Mouse (Mus musculus) monocyte, adult 5-6 weeks (primary cell): ENCODE results near the gene Farsa. TPM values are rescaled to one million over a fixed set of nuclear protein-coding genes. Genes with fewer than 3 reads are reported as not detected.

Experiments used
- ATAC-seq: fragments of 153-309, 156-312 bp; replicated peaks from 2 replicates; pipeline ENCODE4 v1.8.0; 2017; ENCODE audit warnings: mild to moderate bottlenecking; ENCODE audit not compliant: low TSS enrichment, insufficient number of reproducible peaks, severe bottlenecking, poor library complexity, low FRiP score
- total RNA-seq: library from RNA; stranded (forward); fragments of 200-1000, 200-491, 200-594 nt; gene quantifications from 3 replicates; pipeline ENCODE4 v1.2.3, GENCODE M21; 2017

Gene Farsa
- total RNA-seq, 1 experiment from 2014 or later, result 35.3 TPM

- ATAC-seq, result peak; percentile 62
These were observed 14.9 kb downstream of the Farsa start, which contains the start of gene Syce2 for GRCm38 (mm10) chr8:84871376-84872308. Gene Syce2 (plus strand): TSS chr8:84872111.

- peak; percentile 30; the same call in 1 of the 2 replicates for ATAC-seq
These were observed 15.6 kb downstream of the Farsa start for GRCm38 (mm10) chr8:84872309-84872965.

GRCm38 (mm10) chr8:84873016-84873415 lies 16.2 kb downstream of the Farsa start:
- ATAC-seq, result no peak

GRCm38 (mm10) chr8:84874339-84874738 lies 17.6 kb downstream of the Farsa start:
- ATAC-seq, result no peak

- ATAC-seq, result no peak
These were observed 20.7 kb downstream of the Farsa start for GRCm38 (mm10) chr8:84877297-84878035.

GRCm38 (mm10) chr8:84878915-84879314 lies 22.1 kb downstream of the Farsa start:
- ATAC-seq, result no peak

GRCm38 (mm10) chr8:84884728-84885127 lies 27.9 kb downstream of the Farsa start:
- no peak for ATAC-seq

GRCm38 (mm10) chr8:84888280-84888679 lies 31.5 kb downstream of the Farsa start:
- ATAC-seq, result no peak

- no peak for ATAC-seq
These were observed 32.4 kb downstream of the Farsa start for GRCm38 (mm10) chr8:84889141-84889540.

GRCm38 (mm10) chr8:84892993-84893708 lies 36.4 kb downstream of the Farsa start:
- ATAC-seq, result no peak

GRCm38 (mm10) chr8:84893709-84894134 lies 36.9 kb downstream of the Farsa start, which contains the start of gene Gcdh:
Gene Gcdh (minus strand): TSS chr8:84893921.
- ATAC-seq, result peak; percentile 97

GRCm38 (mm10) chr8:84895963-84896362 lies 39.2 kb downstream of the Farsa start:
- ATAC-seq, result no peak

GRCm38 (mm10) chr8:84901071-84901470 lies 44.3 kb downstream of the Farsa start:
- no peak for ATAC-seq

GRCm38 (mm10) chr8:84901752-84902151 lies 45.0 kb downstream of the Farsa start, which contains the start of gene Klf1:
Gene Klf1 (plus strand): TSS chr8:84901928.
- no peak for ATAC-seq

GRCm38 (mm10) chr8:84902367-84902919 lies 45.7 kb downstream of the Farsa start:
- no peak for ATAC-seq

- peak; percentile 64 for ATAC-seq
These were observed 46.3 kb downstream of the Farsa start for GRCm38 (mm10) chr8:84902920-84903661.

- no peak for ATAC-seq
These were observed 47.6 kb downstream of the Farsa start for GRCm38 (mm10) chr8:84904351-84904750.
